Mouse (Mus musculus) left cerebral cortex, postnatal 4 days (tissue): Measurements from ENCODE around the gene Zfp804b. TPM values are rescaled to one million over a fixed set of nuclear protein-coding genes. Genes with fewer than 3 reads are reported as not detected.
A peak's percentile ranks its signal among the peaks of the same experiment; 100 is the strongest.
"Not testable (repeated sequence)": the region's sequence is repeated elsewhere in the genome, so short reads cannot be mapped to it uniquely, and the experiment has no call there.

Source experiments
- DNase-seq: peaks from one replicate; pipeline ENCODE4 v3.0.0-alpha.2; 2022
- intact Hi-C: fragments of 180-260 bp; cut with DNase I; formaldehyde crosslinking; loops from one replicate; pipeline ENCODE4 v1.15.1; 2025
- total RNA-seq, 2 experiments: library from RNA; stranded (reverse); gene quantifications; 2 replicates each; pipeline ENCODE4 v1.2.3; 2021

Zfp804b gene
- 1 to 10 TPM; 3.1 to 3.7 TPM for total RNA-seq

DNA sequence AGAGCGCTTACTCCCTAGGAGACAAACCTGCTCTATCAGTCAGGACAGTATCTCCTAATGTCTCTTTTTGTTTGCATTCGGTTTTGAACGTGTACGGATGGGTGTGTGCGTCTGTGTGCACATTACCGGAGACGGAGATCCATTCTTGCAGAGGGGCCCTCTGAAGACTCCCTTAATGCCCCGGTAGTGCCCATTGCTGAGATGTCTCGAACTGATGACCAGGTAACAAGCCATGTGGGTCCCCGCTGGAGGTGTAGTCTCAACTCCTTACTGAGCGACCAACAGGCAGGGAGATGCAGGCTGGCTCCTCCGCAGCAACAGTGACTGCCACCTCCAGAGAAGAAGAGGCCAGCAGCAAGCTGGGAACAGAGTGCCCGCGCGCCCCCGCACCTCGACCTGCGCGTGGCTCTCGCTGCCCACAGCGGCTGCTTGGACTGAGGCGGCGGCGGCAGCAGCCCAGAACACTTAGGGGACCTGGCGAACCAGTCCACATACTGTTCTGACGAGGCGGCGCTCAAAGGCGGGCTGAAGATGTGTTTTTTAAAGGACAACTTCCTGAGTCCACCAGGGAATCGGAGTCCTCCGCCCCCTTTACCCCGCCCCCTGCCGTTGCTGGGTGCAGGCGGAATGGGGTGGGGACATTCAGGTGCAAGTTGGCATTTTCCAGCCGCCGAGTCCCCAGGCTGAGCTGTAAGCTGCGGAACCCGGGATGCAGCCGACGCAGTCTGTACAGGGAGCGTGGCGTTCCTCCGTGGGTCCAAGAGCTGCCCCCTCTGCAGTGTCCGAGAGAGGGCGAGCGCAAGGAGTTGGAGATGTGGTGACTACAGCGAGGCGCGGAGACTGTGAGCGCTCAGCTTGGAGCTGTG is at the start of gene Zfp804b:
TSS of gene Zfp804b (minus strand) at position 612 of the 866 bp plus-strand sequence.
- DNase-seq, result peak; percentile 64
- intact Hi-C loops, result no loop called here

DNA sequence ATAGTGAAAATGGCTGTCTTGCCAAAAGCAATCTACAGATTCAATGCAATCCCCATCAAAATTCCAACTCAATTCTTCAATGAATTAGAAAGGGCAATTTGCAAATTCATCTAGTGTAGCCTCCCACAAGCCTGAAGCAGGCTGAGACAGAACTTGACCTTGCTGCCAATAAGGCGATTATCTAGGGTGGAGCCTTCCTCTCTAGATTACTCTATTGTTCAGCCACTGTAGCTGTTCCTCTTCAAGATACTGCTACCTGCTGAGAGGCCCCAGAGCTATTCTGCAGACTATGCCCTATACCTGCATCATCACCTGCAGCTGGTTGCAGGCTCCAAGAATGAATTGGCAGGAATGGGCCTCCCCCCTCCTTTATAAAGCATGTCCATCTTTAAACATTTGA is 20.1 kb upstream of the Zfp804b start:
- DNase-seq, intact Hi-C loops: not testable (repeated sequence)

DNA sequence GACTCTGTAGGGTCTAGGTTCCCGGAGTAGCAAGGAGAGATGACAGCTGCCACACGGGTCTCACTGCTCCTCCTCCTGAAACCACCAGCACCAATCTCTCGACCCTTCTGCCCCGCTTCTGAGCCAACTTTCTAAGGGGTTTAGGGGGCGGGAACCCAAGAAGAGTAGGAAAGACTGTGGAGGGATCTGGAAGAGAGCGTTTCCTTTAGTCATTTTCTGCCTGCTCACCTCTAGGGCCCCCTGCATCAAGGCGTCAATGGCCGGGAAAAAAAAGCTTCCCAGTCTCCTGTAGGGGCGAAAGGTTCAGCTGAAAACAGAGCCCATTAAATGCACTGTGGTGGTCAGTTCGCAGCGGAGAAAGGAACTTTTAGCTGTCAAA is 444 bp upstream of the Zfp804b start:
- no peak for DNase-seq
- intact Hi-C loops, result no loop called here

DNA sequence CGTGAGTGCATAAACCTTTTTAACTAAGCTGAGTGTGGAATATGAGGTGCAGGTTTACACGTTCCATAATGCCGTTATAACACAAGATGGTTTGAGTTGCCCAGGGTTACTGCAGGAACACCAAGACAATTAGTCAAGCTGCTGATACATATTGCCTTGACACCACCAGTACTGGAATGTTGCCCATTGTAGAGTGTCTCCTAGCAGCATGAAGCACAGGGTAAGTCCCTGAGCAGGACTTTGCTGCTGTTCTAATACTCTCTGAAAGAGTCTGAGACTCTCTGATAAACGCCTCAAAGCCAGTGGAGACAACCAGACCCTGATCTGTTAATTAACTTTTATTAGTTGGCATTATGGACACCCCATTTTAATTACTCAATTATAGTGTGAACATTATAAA is 19.0 kb downstream of the Zfp804b start:
- intact Hi-C loops, result no loop called here
- no peak for DNase-seq

DNA sequence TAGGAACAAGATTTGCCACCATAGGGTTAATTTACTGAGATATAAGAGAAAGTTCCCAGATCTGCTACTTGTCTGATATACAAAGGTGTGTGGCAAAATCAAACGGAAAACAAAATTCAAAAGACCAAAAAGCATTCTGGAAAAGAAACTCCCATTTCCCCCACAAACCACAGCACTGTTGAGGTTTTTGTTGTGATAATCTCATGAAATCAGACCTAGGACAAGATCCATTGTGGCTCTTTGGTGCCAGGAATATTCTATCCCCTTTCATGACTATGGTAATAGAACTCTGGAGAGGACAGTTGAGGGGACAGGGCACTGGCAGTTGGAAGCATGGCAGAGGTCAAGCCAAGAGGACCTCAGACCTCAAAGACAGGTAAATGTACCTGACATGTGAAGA is 40.7 kb downstream of the Zfp804b start, which contains the start of gene Tex47:
TSS of gene Tex47 (plus strand) at position 301 of the 400 bp plus-strand sequence.
- DNase-seq, result no peak
- intact Hi-C loops, result no loop called here

DNA sequence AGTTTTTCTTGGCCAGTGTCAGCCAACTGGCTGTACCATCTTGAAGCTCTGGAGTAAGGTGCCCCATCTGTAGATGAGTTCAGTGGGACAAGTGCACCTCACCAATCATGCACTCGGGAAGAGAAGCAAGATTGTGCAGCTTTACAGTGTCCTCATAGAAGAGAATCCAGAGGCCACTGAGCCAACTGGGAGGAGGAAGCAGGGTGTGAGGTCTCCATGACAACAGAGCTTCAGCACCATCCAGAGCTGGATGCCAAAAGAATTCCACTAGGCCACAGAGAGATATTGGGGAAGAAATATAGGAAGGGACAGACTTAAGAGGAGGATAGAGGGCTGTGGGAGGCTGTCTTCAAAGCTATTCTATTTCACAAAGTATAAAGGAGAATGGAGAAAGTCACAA is 41.6 kb downstream of the Zfp804b start:
- intact Hi-C loops, result no loop called here
- no peak for DNase-seq

DNA sequence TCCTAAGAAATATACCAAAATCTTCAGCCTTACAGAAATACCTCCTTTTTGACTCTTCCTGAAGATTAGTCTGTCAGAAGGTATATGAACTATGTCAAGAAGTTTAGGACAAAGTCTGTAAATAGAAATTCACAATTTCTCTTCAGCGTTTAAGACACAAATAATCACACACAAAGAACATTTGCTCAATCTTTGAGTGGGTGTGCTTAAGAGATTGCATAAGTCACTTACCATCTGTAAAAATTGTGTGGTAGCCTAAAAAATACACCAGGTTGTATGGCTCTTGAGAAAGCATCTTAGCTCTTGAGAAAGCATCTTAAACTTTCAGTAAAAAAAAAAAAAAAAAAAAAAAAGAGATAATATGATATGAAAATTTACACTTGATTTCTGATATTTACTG is 60.2 kb downstream of the Zfp804b start:
- DNase-seq, result no peak
- intact Hi-C loops, result no loop called here

DNA sequence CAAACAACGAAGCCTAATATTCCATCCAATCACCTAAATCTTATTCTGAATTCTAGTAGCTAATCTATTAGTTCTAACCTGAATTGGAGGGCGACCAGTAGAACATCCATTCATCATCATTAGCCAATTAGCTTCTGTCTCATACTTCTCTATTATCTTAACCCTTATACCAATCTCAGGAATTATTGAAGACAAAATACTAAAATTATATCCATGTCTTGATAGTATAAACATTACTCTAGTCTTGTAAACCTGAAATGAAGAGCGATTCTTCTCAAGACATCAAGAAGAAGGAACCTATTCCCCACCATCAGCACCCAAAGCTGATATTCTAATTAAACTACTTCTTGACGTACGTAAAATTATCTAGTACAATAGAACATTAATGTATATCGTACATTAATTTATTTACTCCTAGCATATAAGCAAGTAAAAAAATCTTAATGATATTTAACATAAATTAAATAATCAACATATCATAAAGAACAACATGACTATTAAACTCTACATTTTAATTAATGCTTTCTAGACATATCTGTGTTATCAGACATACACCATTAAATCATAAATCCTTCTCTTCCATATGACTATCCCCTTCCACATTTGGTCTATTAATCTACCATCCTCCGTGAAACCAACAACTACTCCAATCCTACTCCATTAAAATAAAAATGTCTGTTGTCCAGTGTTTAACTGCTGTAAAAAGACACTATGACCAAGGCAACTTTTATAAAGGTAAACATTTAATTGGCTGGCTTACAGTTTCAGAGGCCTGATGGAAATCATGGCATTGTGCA is 67.7 kb downstream of the Zfp804b start:
- intact Hi-C loops, result no loop called here
- DNase-seq, result no peak

DNA sequence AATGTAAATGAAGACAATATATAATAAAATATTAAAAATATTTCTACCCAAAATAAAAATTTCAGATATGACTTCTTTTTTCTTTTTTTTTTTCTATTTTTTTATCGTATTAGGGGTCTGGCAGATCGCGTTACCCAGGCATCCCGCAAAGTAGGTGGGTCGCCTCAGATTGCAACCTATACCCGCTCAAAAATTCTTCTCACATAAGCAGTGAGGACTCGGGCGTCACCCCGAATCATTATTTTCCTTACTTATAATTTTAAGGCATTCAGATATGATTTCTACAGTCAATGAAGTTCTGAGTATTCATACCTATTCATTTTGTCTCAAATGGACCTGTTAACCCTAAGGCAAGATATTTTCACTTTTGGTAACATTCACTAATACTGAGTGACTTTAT is 167.0 kb downstream of the Zfp804b start:
- no peak for DNase-seq
- intact Hi-C loops, result no loop called here

DNA sequence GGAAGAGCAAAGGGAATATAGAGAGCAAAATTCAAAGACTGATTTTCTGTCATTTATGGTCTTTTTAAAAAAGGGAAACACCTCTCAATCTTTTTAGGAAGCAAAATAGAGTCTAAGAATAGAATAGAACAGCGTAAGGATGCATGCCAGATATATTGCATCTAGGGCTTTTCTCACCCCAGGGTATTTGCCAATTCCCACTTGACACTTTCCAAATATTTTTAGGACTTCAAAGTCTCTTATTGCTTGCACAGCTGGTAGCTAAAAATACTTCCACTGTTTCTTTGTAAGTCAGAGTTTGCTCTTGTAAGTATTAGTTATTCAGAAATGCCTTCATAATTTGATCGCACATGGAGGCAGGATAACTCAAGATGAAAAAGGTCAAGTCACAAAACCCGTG is 204.9 kb downstream of the Zfp804b start:
- no peak for DNase-seq
- intact Hi-C loops, result no loop called here

DNA sequence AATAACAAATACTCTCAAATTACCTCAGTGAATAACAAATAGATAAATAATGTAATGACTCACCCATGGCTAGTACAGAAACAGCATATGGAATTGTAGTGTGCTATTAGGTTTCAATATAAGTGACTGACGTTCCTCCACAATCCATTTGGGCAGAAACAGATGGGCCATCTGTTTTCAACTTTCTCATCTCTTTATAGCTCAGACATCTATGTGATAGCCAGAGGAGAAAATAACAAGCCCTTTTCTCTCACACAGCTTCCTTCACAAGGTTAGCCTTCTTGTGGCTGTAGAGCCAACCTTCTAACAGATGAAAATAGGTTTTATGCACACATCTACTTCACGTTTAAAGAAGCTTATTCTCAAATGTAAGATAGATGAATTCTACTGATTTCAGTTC is 242.2 kb downstream of the Zfp804b start:
- intact Hi-C loops, result no loop called here
- no peak for DNase-seq

DNA sequence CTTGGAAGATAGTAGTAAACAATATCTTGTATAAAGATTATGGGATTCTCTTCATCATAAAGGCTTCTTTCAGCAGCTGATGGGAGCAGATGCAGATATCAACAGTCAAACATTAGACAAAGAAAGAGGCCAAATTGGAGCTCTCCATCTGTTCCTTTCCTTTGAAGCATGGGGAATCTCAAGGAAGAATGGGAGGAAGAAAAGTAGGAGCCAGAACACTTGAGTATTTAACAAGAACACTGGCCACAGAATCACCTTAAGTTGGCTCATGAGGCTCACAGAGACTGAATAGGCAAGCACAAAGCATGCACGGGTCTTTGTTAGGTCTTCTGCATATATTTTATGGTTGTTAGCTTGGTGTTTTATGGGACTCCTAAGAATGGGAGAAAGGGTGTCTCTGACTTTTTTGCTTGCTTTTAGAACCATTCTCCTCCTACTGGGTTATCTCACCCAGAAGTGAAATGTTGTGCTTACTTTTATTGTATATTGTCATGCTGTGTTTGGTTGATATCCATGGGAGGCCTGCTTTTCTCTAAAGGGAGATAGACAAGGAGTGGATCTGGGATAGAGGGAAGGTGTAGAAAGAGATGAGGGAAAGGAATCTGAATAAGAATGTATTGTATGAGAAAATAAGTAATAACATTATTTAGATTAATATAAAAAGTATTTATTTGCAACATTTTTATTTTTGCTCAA is 270.5 kb downstream of the Zfp804b start:
- no peak for DNase-seq
- intact Hi-C loops, result no loop called here

DNA sequence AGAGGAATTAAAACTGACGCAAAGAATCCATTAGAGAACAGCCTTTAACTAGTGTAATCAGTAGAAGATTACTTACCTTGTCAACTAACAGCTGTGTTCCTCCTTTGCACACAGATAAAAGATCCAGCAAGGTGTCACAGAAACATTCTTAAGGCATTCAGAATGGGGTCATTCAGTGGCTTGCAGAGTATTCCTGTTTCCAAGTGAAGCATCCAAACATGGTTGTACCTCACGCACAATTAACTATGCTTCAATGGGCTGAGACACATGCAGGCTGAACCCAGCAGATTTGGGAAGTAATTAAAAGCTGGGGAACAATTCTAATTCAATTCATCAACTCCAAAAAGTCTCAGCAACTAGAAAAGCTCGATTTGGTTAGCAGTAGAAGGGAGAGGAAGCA is 337.1 kb downstream of the Zfp804b start:
- DNase-seq, result no peak
- intact Hi-C loops, result no loop called here

DNA sequence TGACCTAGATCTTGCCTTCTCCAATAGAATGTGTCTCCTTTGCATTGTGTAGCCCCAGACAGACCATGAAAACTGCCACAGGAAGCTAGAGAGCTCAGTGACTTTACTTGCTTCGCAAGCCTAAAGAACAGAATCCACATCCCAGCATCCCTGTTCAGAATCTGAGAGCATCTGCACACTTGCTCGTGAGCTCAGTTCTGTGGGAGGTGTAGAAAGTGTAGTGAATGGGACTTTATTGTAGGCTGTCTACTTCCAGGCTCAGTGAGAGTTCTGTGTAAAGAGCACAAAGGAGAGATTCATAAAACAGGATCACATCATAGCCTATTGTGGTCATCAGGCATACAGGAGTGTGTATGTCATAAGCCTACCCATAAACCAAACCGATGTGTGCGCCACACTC is 360.6 kb downstream of the Zfp804b start:
- intact Hi-C loops, result no loop called here
- no peak for DNase-seq

DNA sequence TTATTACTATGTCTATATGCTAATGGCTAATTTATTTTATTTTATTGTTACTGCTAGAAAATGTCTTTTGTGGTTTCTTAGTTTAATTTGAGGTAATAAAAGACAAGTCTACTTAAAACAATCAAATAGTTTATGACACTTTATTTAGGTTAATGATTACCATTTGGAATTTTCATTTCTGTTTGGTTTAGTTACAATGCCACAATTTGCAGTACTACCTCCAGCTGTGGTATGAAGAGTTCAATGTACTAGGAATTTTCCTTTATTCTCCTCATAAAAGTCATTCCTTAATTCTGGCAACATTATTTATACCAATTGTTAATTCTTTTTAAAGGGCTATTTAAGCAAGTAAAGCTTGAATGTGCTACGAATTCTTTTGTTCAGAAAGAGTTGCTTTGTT is 409.7 kb downstream of the Zfp804b start:
- no peak for DNase-seq
- intact Hi-C loops, result no loop called here

DNA sequence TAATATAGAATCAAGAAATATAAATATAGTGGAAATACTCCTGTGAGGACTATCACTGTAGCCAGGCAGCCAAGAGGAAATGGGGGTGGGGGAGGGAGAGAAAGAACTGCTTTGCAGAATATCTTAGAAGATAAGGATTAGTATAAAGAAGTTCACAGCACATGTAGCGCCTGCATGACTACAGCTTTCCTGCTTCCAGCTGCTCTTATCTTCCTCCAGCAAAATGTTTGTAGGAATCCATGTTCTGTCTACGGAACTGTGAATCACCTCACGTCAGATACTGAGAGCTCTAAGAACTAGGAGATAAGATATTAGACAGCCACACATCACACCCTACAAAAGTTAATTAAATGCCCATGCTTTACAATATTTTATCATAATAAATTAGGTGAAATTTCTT is 433.3 kb downstream of the Zfp804b start:
- intact Hi-C loops, result no loop called here
- no peak for DNase-seq

DNA sequence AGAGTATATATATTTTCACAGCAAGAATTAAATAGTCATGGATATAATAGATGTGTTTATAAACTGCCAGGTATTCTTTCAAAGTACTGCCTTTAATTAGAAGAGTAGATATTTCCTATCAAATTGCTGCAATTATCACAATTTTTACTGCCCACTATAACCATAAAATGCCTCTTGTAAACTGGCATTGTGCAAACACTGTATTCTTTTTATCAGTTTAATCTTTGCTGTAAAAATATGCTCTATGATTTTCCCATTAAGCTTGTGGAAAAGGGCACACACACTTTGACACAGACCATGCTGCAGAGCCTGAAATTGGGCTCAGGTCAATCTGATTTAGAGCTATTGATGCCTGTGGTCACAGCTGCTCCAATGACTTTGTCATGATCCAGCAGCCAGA is 463.2 kb downstream of the Zfp804b start:
- intact Hi-C loops, result no loop called here
- no peak for DNase-seq

DNA sequence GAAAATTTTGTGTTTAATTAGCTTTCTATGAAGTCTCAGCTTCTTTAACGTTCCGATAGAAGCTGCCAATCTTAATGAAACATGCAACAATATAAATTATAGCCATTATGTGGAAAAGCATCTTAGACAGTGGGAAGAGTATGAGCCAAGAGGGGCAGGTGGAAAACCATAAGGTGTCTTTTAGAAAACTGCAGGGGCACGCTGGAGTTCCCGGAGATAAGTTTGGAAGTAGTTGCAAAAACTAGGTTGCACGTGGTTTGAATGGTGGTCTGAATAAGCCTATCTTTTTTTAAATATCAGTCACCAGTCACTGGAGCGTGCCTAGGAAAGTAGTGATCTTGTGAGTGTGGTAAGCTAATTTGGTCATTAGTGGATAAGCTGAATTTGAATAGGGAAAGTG is 473.0 kb downstream of the Zfp804b start:
- intact Hi-C loops, result no loop called here
- no peak for DNase-seq

DNA sequence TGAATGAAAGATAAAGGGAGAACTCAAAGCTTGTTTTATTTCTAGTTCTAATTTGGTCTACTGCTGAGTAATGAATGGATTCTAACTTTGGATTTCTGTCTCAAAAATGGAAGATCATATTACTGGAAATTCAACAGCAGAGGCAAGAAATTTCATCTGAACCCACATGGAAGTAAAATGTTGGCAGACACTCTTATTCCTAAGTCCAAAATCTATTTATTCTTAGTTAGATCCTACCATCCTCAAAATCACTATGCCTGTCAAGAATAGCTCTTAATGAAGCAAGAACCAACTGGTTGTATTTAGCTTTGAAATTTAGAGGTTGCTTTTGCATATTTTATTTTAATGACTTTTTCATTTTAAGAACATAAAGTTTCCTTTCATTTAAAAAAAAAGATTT is 473.6 kb downstream of the Zfp804b start:
- no peak for DNase-seq
- intact Hi-C loops, result no loop called here

DNA sequence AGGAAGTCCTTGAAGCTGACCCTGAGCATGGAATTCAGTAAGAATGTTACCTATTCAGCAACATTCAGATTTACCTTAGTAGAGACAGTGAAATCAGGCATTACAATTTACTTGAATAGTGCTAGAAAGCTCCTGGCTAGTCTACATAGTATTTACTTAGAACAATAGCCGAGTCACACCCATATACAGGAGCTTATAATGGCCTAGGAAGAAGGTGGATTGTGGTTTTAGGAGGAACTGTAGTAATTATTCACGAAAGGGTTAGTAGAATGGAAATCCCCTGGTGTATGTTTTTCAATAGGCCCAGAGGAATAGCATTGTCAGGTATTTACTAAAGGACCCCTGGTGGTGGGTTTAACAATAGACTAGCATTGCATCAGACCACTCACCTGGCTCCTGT is 549.2 kb downstream of the Zfp804b start:
- intact Hi-C loops, result no loop called here

DNA sequence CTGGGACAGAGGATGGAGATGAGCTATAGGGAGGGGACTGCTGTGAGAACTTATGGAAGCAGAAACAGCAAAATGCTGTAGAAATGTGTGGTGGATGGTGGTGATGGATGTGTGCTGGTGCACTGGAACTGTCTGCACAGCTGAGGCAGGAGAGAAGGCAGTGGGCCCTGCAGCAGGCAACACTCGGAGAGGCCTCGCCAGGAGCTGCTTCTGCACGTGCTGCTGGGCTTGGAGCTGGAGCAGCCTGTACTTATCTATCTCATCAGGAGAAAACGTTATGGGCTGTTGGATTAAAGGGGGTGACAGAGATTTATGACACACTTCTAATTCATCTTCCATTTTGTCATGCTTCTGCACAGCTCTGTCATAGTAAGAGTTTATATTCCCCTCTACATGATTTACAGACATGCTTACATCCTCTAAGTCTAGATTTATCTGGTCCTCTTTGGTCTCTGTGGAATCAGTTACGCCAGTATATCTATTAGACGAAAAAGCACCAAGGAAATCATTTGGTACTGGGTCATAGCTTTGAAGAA is 575.1 kb downstream of the Zfp804b start:
- no peak for DNase-seq

More for the DNA sequence above, 549.2 kb downstream of the Zfp804b start:
- no peak for DNase-seq

More for the DNA sequence above, 575.1 kb downstream of the Zfp804b start:
- intact Hi-C loops, result no loop called here
